Mouse (Mus musculus): ENCODE data around the gene Tm4sf1. TPM values are rescaled to one million over a fixed set of nuclear protein-coding genes. Genes with fewer than 3 reads are reported as not detected.

Tm4sf1 gene
- total and polyA plus RNA-seq, 2 experiments = 16.3 to 24.3 TPM

DNA sequence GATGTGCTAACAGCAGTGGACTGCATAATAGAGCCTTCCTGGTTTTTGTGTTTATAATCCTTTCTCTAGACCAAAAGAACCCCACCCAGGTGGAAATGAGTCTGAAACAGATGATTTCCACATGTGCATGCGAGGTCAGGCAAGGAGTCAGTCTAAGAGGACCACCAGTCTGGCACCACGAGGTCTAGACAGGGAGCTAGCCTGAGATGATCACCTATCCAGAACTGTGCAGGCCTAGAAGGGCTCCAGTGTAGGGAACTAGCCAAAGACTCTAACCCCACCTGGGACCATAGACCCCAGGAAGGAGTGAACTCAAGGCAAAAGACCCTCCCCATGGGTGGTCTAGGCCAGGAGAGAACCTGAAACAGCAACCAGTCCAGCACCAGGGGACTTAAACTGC lies 48.7 kb downstream of the Tm4sf1 start:
- Histone ChIP-seq H3K4me1 (ENCODE audit: control insufficient read depth, insufficient read depth, low read length) (no peaks in the 10 kb centered on the region), H3K9ac (ENCODE audit: low read depth, low read length) (no peak overlapping the region), H3K36me3 (ENCODE audit: control insufficient read depth, insufficient read depth, low read length) (no peaks in the 10 kb centered on the region), H3K79me2 (ENCODE audit: control insufficient read depth, insufficient read depth, low read length) (no peaks in the 10 kb centered on the region), H3K27me3 (ENCODE audit: control insufficient read depth, insufficient read depth, low read length) (no peaks in the 10 kb centered on the region), H3K4me3 (ENCODE audit: insufficient read depth, low read depth, low read length) (no peak overlapping the region), H3K27ac (replicated peaks; ENCODE audit: insufficient read depth, low read depth, low read length) (no peak overlapping the region)
- TF ChIP-seq CTCF (IDR thresholded peaks at IDR 0.05; ENCODE audit: low read depth, low read length) (no peak), POLR2A (IDR thresholded peaks at IDR 0.05; ENCODE audit: extremely low read depth, insufficient read depth, low read length) (no peak)
- DNase-seq (ENCODE audit: extremely low read depth, low read depth, low spot score) = no peak
- WGBS = 80% methylated on average over 2 of the region's 2 CpGs

DNA sequence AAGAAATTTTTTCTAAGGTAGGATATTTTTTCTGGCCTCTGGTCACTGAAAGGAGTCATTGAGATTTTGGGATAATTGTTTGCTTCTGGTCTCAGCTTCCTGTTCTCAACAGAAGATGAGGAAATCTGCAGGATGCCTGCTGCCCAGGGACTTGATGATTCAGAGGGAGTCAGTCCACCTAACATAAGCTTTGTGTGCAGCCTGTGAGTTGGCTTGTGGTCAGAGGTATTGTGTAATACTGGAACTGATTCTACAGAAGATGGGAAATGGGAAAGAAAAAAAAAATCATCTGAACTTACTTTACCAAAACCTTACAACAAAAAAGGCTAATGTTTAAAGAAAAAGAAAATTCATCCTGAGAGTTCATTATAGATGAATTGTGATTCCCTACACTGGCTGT lies 49.2 kb downstream of the Tm4sf1 start:
- Histone ChIP-seq H3K4me3 (ENCODE audit: insufficient read depth, low read depth, low read length) (no peak overlapping the region), H3K36me3 (ENCODE audit: control insufficient read depth, insufficient read depth, low read length) (no peaks in the 10 kb centered on the region), H3K79me2 (ENCODE audit: control insufficient read depth, insufficient read depth, low read length) (no peaks in the 10 kb centered on the region), H3K9ac (ENCODE audit: low read depth, low read length) (no peak overlapping the region), H3K4me1 (ENCODE audit: control insufficient read depth, insufficient read depth, low read length) (no peaks in the 10 kb centered on the region), H3K27me3 (ENCODE audit: control insufficient read depth, insufficient read depth, low read length) (no peaks in the 10 kb centered on the region), H3K27ac (replicated peaks; ENCODE audit: insufficient read depth, low read depth, low read length) (no peak overlapping the region)
- peak; percentile 14 for DNase-seq (ENCODE audit: extremely low read depth, low read depth, low spot score)
- TF ChIP-seq POLR2A (IDR thresholded peaks at IDR 0.05; ENCODE audit: extremely low read depth, insufficient read depth, low read length) = no peak
- TF ChIP-seq CTCF (IDR thresholded peaks at IDR 0.05; ENCODE audit: low read depth, low read length) = no peak

DNA sequence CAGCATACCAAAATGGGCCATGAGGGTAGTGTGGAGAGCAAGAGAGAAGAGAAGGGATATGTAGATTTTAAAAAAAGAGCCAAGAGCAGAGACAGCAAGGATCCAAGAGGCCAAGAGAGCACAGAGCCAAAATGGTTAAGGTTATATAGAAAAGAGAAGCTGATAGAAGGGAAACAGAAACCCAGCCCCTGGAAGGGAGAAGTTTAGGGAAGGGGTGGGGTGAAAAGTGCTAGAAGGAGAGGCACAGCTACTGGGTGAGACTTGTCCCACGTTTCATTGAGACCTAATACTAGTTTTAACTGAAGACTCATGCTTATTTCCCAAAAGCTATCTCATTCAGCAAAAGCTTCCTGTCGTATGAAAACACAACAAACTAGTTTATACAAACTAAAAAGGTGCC lies 56.5 kb downstream of the Tm4sf1 start:
- H3K4me3 ChIP-seq (ENCODE audit: insufficient read depth, low read depth, low read length) = no peak overlapping the region
- DNase-seq (ENCODE audit: extremely low read depth, low read depth, low spot score) = no peak
- H3K4me1 ChIP-seq (ENCODE audit: control insufficient read depth, insufficient read depth, low read length) = no peaks in the 10 kb centered on the region
- H3K79me2 ChIP-seq (ENCODE audit: control insufficient read depth, insufficient read depth, low read length) = no peaks in the 10 kb centered on the region
- H3K9ac ChIP-seq (ENCODE audit: low read depth, low read length) = no peak overlapping the region
- no peaks in the 10 kb centered on the region for H3K36me3 ChIP-seq (ENCODE audit: control insufficient read depth, insufficient read depth, low read length)
- 65% methylated on average over 2 of the region's 2 CpGs for whole genome bisulfite sequencing
- no peak overlapping the region for H3K27ac ChIP-seq (replicated peaks; ENCODE audit: insufficient read depth, low read depth, low read length)
- no peak for TF ChIP-seq POLR2A (IDR thresholded peaks at IDR 0.05; ENCODE audit: extremely low read depth, insufficient read depth, low read length)
- no peak for TF ChIP-seq CTCF (IDR thresholded peaks at IDR 0.05; ENCODE audit: low read depth, low read length)
- no peaks in the 10 kb centered on the region for H3K27me3 ChIP-seq (ENCODE audit: control insufficient read depth, insufficient read depth, low read length)

Other genes starting within 250 kb of the Tm4sf1 start
- gene Tm4sf4, start 123.3 kb upstream of the Tm4sf1 start, total RNA-seq (2014; rRNA removed) = 144 and 193 TPM in 2 replicates
- 99.2 and 131 TPM in 2 replicates for gene Tm4sf4, start 123.3 kb upstream of the Tm4sf1 start, polyA plus RNA-seq (2012; rRNA removed)